Comparison of ENCODE assay signal across 11 mouse cellular contexts in genomic region chr2:180235788-180236187, GRCm38 (mm10). TPM values are rescaled to one million over a fixed set of nuclear protein-coding genes. Genes with fewer than 3 reads are reported as not detected.
DNase-seq lines count a peak whose midpoint lies in the region; ATAC-seq and TF ChIP-seq lines count a peak whose summit lies in the region.
"Had no signal": no experiment of that assay in that cellular context is flagged by ENCODE, and none has a peak within 500 bp of the region (broad histone marks: within the 10 kb centered on the region; RNA-seq: fewer than 3 reads in every experiment).

No protein-coding gene starts in this region.

- 80% methylated on average over 4 of the region's 4 CpGs for WGBS in kidney, embryonic 15.5 days
- 82% methylated on average over 4 of the region's 4 CpGs for WGBS in intestine, embryonic 15.5 days
- WGBS in liver, postnatal 0 days (ENCODE audit: insufficient replicate concordance) = 69% methylated on average over 4 of the region's 4 CpGs
- WGBS in midbrain, embryonic 14.5 days = 91% methylated on average over 4 of the region's 4 CpGs

- ATAC-seq in erythroblast, adult 5-6 weeks (replicated peaks; ENCODE audit: low FRiP score, poor library complexity, severe bottlenecking) = no peak
- ATAC-seq in kidney, embryonic 15.5 days (replicated peaks; ENCODE audit: low FRiP score) = no peak
- ATAC-seq in intestine, embryonic 15.5 days = no peak
- ATAC-seq in liver, postnatal 0 days = no peak
- no peak for ATAC-seq in midbrain, embryonic 14.5 days (ENCODE audit: low FRiP score, low TSS enrichment)

- DNase-seq in kidney, adult 18-20 months = no peak
- DNase-seq in liver, postnatal 0 days = peak; percentile 14
- DNase-seq in midbrain, embryonic 14.5 days = no peak
- no peak for DNase-seq in layer of hippocampus, postnatal 36 days
- DNase-seq: right cerebral cortex, postnatal 14 days had no signal

- H3K36me3 ChIP-seq in erythroblast, embryonic 14.5 days (ENCODE audit: control insufficient read depth) = no peaks in the 10 kb centered on the region
- H3K36me3 ChIP-seq in kidney, embryonic 15.5 days = no peaks in the 10 kb centered on the region
- no peaks in the 10 kb centered on the region for H3K36me3 ChIP-seq in intestine, embryonic 15.5 days
- H3K36me3 ChIP-seq in liver, postnatal 0 days (replicated peaks; ENCODE audit: insufficient read depth, low read length) = no peaks in the 10 kb centered on the region
- H3K36me3 ChIP-seq in midbrain, embryonic 14.5 days (ENCODE audit: control insufficient read depth, insufficient read depth, low read length) = no peaks in the 10 kb centered on the region
- H3K36me3 ChIP-seq: hindbrain, embryonic 15.5 days had no signal

- no peak for TF ChIP-seq CTCF in liver, postnatal 0 days (IDR thresholded peaks at IDR 0.05; ENCODE audit: low read depth)

- H3K9ac ChIP-seq in kidney, embryonic 15.5 days = no peak overlapping the region
- H3K9ac ChIP-seq in intestine, embryonic 15.5 days = no peak overlapping the region
- H3K9ac ChIP-seq in liver, postnatal 0 days (replicated peaks) = no peak overlapping the region
- H3K9ac ChIP-seq in midbrain, embryonic 14.5 days (replicated peaks; ENCODE audit: low read length) = no peak overlapping the region
- H3K9ac ChIP-seq: hindbrain, embryonic 15.5 days had no signal

- H3K4me3 ChIP-seq in erythroblast, embryonic 14.5 days (replicated peaks) = peak overlapping the region; percentile 55
- H3K4me3 ChIP-seq in kidney, embryonic 15.5 days (replicated peaks) = no peak overlapping the region
- no peak overlapping the region for H3K4me3 ChIP-seq in intestine, embryonic 15.5 days (replicated peaks)
- no peak overlapping the region for H3K4me3 ChIP-seq in liver, postnatal 0 days (ENCODE audit: low read depth, low read length)
- no peak overlapping the region for H3K4me3 ChIP-seq in midbrain, embryonic 14.5 days (replicated peaks; ENCODE audit: low read depth, low read length)
- H3K4me3 ChIP-seq: hindbrain, embryonic 15.5 days had no signal

- 0 out of 2 replicates have a peak, but pooled peaks cover 3% of the 10 kb centered on the region for H3K9me3 ChIP-seq in erythroblast, embryonic 14.5 days (ENCODE audit: control insufficient read depth, low read length)
- H3K9me3 ChIP-seq in kidney, embryonic 15.5 days (replicated peaks) = no peaks in the 10 kb centered on the region
- H3K9me3 ChIP-seq in intestine, embryonic 15.5 days = no peaks in the 10 kb centered on the region
- no peaks in the 10 kb centered on the region; the same call in 1 of the 2 replicates for H3K9me3 ChIP-seq in liver, postnatal 0 days (ENCODE audit: low read length)
- no peaks in the 10 kb centered on the region for H3K9me3 ChIP-seq in midbrain, embryonic 14.5 days (ENCODE audit: control insufficient read depth, low read length)
- H3K9me3 ChIP-seq: hindbrain, embryonic 15.5 days had no signal

- H3K4me2 ChIP-seq in kidney, embryonic 15.5 days = no peak overlapping the region
- H3K4me2 ChIP-seq in intestine, embryonic 15.5 days (replicated peaks) = no peak overlapping the region
- peak overlapping the region; percentile 40; the same call in 1 of the 2 replicates for H3K4me2 ChIP-seq in liver, postnatal 0 days (ENCODE audit: low read depth, low read length)
- H3K4me2 ChIP-seq in midbrain, embryonic 14.5 days (ENCODE audit: low read length) = no peak overlapping the region
- H3K4me2 ChIP-seq: hindbrain, embryonic 15.5 days had no signal

- TF ChIP-seq EP300 in liver, postnatal 0 days (IDR thresholded peaks at IDR 0.05; ENCODE audit: low read depth) = no peak

- no peaks in the 10 kb centered on the region for H3K27me3 ChIP-seq in erythroblast, embryonic 14.5 days (ENCODE audit: control insufficient read depth)
- no peaks in the 10 kb centered on the region for H3K27me3 ChIP-seq in kidney, embryonic 15.5 days
- no peaks in the 10 kb centered on the region for H3K27me3 ChIP-seq in intestine, embryonic 15.5 days (replicated peaks)
- H3K27me3 ChIP-seq in liver, postnatal 0 days (ENCODE audit: insufficient read depth, low read length) = no peaks in the 10 kb centered on the region
- no peaks in the 10 kb centered on the region for H3K27me3 ChIP-seq in midbrain, embryonic 14.5 days (ENCODE audit: control insufficient read depth, insufficient read depth, low read length)
- H3K27me3 ChIP-seq: hindbrain, embryonic 15.5 days had no signal

- H3K4me1 ChIP-seq in erythroblast, embryonic 14.5 days (ENCODE audit: control insufficient read depth) = peaks cover 65% of the 10 kb centered on the region
- H3K4me1 ChIP-seq in kidney, embryonic 15.5 days = peaks cover 41% of the 10 kb centered on the region
- H3K4me1 ChIP-seq in intestine, embryonic 15.5 days (replicated peaks) = peaks cover 18% of the 10 kb centered on the region
- H3K4me1 ChIP-seq in liver, postnatal 0 days (ENCODE audit: insufficient read depth) = peaks cover 26% of the 10 kb centered on the region
- H3K4me1 ChIP-seq in midbrain, embryonic 14.5 days (ENCODE audit: control insufficient read depth, insufficient read depth, low read length) = no peaks in the 10 kb centered on the region
- H3K4me1 ChIP-seq: hindbrain, embryonic 15.5 days had no signal

- peak overlapping the region; percentile 87 for H3K27ac ChIP-seq in kidney, embryonic 15.5 days
- peak overlapping the region; percentile 22; the same call in 1 of the 2 replicates for H3K27ac ChIP-seq in intestine, embryonic 15.5 days
- H3K27ac ChIP-seq in liver, postnatal 0 days (ENCODE audit: low read depth) = peak overlapping the region; percentile 61
- H3K27ac ChIP-seq in midbrain, embryonic 14.5 days (replicated peaks; ENCODE audit: low read depth, low read length) = no peak overlapping the region
- H3K27ac ChIP-seq: hindbrain, embryonic 15.5 days had no signal

RNA-seq across cellular contexts. Expression of gene Lama5, which starts 10.1 kb away (rescaled TPM):
- polyA plus RNA-seq in erythroblast, embryonic 14.5 days (2012) = 0.08 and 0.14 TPM in 2 replicates
- total RNA-seq in erythroblast, adult 5-6 weeks (2015; ENCODE audit: low replicate concordance) = 1.7 TPM in 1 of 2 replicates, not detected in the other
- 0.09 and 0.14 TPM in 2 replicates for total RNA-seq in erythroblast, adult 5-6 weeks (2017; ENCODE audit: low replicate concordance)
- polyA plus RNA-seq in kidney, embryonic 15.5 days (2015; fragmentation: Nextera tagmentation; extraction: Ambion mirVana) = 40.6 and 46.7 TPM in 2 replicates
- 30.9 and 37.8 TPM in 2 replicates for polyA plus RNA-seq in intestine, embryonic 15.5 days (2015; fragmentation: Nextera tagmentation; extraction: Ambion mirVana)
- 2.1 and 2.2 TPM in 2 replicates for polyA plus RNA-seq in liver, postnatal 0 days (2015; fragmentation: Nextera tagmentation; extraction: Ambion mirVana)
- polyA plus RNA-seq in midbrain, embryonic 14.5 days (2014; fragmentation: Nextera tagmentation; extraction: Ambion mirVana) = 1.2 and 1.8 TPM in 2 replicates
- total RNA-seq in layer of hippocampus, postnatal 36 days (2021) = 10 to 100 TPM in 1 of 2 experiments, 1 to 10 TPM in 1; 6.5 to 11.0 TPM

RNA-seq across cellular contexts. Expression of gene Rps21, which starts 21.4 kb away (rescaled TPM):
- polyA plus RNA-seq in erythroblast, embryonic 14.5 days (2012) = 41.7 and 141 TPM in 2 replicates
- total RNA-seq in erythroblast, adult 5-6 weeks (2015; ENCODE audit: low replicate concordance) = 363 and 447 TPM in 2 replicates
- 275 and 320 TPM in 2 replicates for total RNA-seq in erythroblast, adult 5-6 weeks (2017; ENCODE audit: low replicate concordance)
- 637 and 713 TPM in 2 replicates for polyA plus RNA-seq in kidney, embryonic 15.5 days (2015; fragmentation: Nextera tagmentation; extraction: Ambion mirVana)
- 577 and 672 TPM in 2 replicates for polyA plus RNA-seq in intestine, embryonic 15.5 days (2015; fragmentation: Nextera tagmentation; extraction: Ambion mirVana)
- 382 and 393 TPM in 2 replicates for polyA plus RNA-seq in liver, postnatal 0 days (2015; fragmentation: Nextera tagmentation; extraction: Ambion mirVana)
- polyA plus RNA-seq in midbrain, embryonic 14.5 days (2014; fragmentation: Nextera tagmentation; extraction: Ambion mirVana) = 409 and 512 TPM in 2 replicates
- 100 to 1,000 TPM; 665 to 743 TPM for total RNA-seq in layer of hippocampus, postnatal 36 days (2021)

RNA-seq across cellular contexts. Expression of gene Cables2, which starts 37.5 kb away (rescaled TPM):
- polyA plus RNA-seq in erythroblast, embryonic 14.5 days (2012) = 0.77 and 1.2 TPM in 2 replicates
- total RNA-seq in erythroblast, adult 5-6 weeks (2015; ENCODE audit: low replicate concordance) = 2.5 and 4.6 TPM in 2 replicates
- 2.7 and 4.9 TPM in 2 replicates for total RNA-seq in erythroblast, adult 5-6 weeks (2017; ENCODE audit: low replicate concordance)
- 11.8 and 12.3 TPM in 2 replicates for polyA plus RNA-seq in kidney, embryonic 15.5 days (2015; fragmentation: Nextera tagmentation; extraction: Ambion mirVana)
- 11.4 and 12.7 TPM in 2 replicates for polyA plus RNA-seq in intestine, embryonic 15.5 days (2015; fragmentation: Nextera tagmentation; extraction: Ambion mirVana)
- polyA plus RNA-seq in liver, postnatal 0 days (2015; fragmentation: Nextera tagmentation; extraction: Ambion mirVana) = 4.7 and 5.2 TPM in 2 replicates
- 32.0 and 37.5 TPM in 2 replicates for polyA plus RNA-seq in midbrain, embryonic 14.5 days (2014; fragmentation: Nextera tagmentation; extraction: Ambion mirVana)
- 10 to 100 TPM; 29.9 to 32.1 TPM for total RNA-seq in layer of hippocampus, postnatal 36 days (2021)

RNA-seq across cellular contexts. Expression of gene Rbbp8nl, which starts 53.9 kb away (rescaled TPM):
- polyA plus RNA-seq in erythroblast, embryonic 14.5 days (2012) = not detected in 2 replicates
- total RNA-seq in erythroblast, adult 5-6 weeks (2015; ENCODE audit: low replicate concordance) = not detected in 2 replicates
- not detected in 2 replicates for total RNA-seq in erythroblast, adult 5-6 weeks (2017; ENCODE audit: low replicate concordance)
- polyA plus RNA-seq in kidney, embryonic 15.5 days (2015; fragmentation: Nextera tagmentation; extraction: Ambion mirVana) = 0.84 and 0.87 TPM in 2 replicates
- 2.8 and 3.8 TPM in 2 replicates for polyA plus RNA-seq in intestine, embryonic 15.5 days (2015; fragmentation: Nextera tagmentation; extraction: Ambion mirVana)
- polyA plus RNA-seq in liver, postnatal 0 days (2015; fragmentation: Nextera tagmentation; extraction: Ambion mirVana) = not detected in 2 replicates
- polyA plus RNA-seq in midbrain, embryonic 14.5 days (2014; fragmentation: Nextera tagmentation; extraction: Ambion mirVana) = not detected in 2 replicates
- total RNA-seq in layer of hippocampus, postnatal 36 days (2021) = not detected
- total RNA-seq: gastrocnemius, adult 18-20 months had no signal
- polyA plus RNA-seq: hindbrain, embryonic 15.5 days had no signal
